Mouse (Mus musculus): ENCODE results near the gene Nedd1.
A peak's percentile ranks its signal among the peaks of the same experiment; 100 is the strongest.

Gene Nedd1

DNA sequence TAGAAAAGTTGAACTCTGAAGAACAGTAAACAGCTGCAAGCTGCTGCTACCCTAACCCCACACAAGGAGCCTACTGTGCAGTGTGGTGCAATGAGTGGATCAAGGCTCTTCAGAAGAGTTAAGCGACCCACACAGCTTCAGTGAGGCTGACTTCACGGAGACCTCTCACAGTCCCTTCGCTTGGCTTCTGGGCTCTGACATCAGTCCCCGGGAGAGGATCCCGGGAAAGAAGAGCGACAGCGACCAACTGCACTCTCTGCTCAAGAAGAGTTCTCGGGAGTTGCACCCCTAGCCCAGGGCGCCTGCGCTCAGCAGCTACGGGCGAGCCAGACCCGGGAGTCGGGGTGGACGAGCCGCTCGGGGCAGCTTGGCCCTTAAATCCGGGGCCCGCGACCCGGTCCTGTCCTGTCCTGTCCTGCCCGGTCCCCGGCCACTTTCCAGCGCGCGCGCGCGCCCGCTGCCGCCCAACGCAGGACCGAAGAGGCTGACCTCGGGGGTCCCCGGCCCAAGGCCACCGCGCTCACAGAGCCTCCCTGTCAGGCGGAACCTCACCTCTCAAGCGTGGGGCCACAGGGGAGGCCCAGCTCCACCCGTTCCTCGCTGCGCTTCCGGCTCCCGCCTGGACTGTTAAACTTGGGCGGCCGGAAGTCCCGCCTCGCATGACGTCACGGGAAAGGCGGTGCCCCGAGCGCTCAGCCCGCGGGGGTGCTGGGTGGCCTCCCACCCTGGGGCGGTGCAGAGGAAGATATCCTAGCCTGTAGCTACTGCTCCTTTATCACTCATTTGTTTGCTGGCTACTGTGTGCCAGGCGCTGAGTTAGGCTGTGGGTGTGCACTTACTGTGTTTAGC, at the start of gene Nedd1:
Nedd1 (minus strand) TSS at position 650 of the 849 bp plus-strand sequence.
- TF ChIP-seq GATA4 (IDR thresholded peaks at IDR 0.05; ENCODE audit: insufficient replicate concordance, low read length): peak; percentile 87

DNA sequence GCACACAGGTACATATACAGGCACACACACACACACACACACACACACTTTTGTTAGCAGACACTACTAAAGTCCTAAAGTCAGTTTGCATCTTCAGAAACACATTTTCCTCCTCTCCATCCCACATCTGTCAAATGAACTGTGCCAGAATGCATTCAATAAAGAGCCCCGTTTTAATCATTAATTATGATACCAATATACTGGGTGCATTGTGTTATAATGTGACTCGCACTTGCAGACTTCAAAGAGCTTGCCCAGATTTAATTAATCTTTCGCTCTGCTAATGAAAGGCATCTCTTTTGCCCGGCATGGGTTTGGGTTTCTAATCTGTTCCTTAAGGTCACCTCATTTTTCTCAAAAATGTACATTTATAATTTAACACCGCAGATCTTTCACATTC, 32.1 kb upstream of the Nedd1 start:
- no peak for TF ChIP-seq GATA4 (IDR thresholded peaks at IDR 0.05; ENCODE audit: insufficient replicate concordance, low read length)

DNA sequence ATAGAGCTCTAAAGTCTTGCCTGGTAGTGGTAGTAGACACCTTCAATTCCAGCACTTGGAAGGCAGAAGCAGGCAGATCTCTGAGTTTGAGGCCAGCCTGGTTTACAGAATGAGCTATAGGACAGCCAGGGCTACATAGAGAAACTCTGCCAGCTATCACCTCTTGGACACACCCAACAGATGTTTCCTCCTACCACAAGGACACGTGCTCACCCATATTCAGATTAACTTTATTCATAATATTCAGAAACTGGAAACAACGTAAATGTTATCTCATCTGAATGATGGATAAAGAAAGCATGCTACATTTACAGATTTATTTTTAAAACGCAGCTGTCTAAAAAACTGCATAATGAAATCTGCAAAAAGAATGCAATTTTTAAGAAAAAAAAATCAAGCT, 8.1 kb upstream of the Nedd1 start:
- TF ChIP-seq GATA4 (IDR thresholded peaks at IDR 0.05; ENCODE audit: insufficient replicate concordance, low read length): no peak

DNA sequence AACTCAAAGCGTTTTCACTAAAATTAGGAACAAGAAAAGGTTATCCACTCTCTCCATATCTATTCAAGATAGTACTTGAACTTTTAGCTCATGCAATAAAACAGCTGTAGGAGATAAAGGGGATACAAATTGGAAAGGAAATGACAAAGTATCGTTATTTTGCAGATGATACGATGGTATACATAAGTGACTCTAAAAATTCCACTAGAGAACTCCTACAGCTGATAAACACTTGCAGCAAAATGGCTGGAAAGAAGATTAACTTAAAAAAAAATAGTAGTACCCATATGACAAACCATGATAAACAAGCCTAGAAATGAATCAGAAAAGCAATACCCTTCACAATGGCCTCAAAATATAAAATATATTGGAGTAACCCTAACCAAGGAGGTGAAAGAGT, 6.5 kb upstream of the Nedd1 start:
- TF ChIP-seq GATA4 (IDR thresholded peaks at IDR 0.05; ENCODE audit: insufficient replicate concordance, low read length): no peak

DNA sequence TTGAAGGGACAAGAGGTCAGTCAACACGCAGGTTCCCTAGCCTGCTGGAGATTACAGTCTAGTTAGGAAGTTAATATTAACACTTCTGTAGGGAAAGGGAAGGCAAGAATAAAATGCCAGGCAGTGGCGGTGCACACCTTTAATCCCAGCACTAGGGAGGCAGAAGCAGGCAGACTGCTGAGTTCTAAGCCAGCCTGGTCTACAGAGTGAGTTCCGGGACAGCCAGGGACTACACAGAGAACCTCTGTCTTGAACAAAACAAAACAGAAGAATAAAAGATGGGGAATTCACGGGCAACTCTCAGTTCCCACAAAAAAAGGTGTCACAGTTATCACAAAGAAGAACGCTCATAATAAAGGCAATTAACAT, 384 bp upstream of the Nedd1 start:
- no peak for TF ChIP-seq GATA4 (IDR thresholded peaks at IDR 0.05; ENCODE audit: insufficient replicate concordance, low read length)

DNA sequence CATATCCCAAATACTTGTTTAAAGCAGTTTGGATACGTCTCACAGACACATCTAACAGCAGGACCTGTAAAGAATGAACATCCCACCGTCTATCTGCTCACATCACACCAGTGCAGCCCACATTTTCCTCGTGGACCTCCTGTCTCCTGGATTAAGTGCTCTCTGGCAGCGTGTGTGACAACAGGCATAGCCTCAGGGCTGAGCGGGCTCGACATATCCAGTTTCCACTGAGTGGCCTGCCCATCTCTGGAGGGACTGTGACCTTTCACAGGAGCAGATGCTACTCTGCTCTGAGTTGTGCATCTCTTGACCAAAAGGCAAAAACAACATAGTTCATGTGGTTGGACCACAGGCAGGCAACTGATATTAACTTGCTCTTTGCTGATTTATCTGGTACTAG, 23.2 kb downstream of the Nedd1 start:
- no peak for TF ChIP-seq GATA4 (IDR thresholded peaks at IDR 0.05; ENCODE audit: insufficient replicate concordance, low read length)

DNA sequence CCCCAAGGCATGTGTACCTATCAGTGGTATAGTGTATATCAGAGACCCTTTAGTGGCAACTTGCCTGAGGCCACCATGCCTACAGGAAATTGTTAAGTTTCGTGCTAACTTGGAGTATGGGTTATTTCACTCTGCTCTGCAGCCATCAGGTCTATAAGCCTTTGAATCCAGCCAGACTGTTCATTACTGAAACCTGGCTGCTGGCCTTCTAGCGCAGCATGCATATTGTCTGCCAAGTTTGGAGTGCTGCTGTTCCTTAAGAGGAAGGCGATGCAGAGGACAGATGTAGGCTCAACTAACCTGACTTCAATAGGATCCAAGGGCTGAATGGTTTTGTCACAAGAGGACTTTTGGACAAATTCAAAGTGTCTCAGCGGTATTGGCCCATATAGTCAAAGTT, 47.2 kb downstream of the Nedd1 start:
- no peak for TF ChIP-seq GATA4 (IDR thresholded peaks at IDR 0.05; ENCODE audit: insufficient replicate concordance, low read length)

DNA sequence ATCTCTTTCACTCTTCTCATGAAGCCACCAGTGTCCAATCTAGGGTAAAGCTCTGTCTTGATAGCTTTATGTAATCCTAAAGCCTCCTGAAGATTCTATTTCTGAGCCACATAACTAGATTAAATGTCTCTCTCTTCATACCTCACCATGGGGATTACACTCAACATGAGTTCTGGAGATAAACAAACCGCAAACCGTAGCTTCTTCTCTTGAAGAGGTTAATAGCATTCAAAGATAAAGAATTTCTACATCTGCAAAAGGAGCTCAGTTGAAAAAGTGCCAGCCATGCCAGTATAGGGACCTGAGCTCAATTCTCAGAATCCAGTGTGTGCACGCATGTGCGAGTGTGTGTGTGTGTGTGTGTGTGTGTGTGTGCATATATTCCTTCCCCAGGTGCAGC, 50.3 kb downstream of the Nedd1 start:
- no peak for TF ChIP-seq GATA4 (IDR thresholded peaks at IDR 0.05; ENCODE audit: insufficient replicate concordance, low read length)

DNA sequence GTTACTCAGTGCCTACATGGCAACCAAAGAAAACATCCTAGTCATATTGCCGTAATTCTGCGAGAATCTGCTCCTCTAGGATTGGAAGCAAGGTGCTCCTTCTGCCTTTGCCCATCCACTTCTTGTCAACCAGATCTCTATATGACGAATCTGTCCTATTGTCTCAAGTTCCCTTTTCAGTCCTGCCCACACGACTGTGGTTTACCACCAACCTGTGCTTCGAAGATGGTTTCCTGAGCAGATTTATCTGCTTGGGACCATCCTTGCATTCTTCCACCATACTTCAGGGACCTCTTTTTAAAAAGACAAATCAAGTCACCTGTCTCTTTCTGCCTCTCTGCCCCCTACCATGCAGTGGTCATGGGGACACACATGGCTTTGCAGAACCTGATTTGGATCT, 56.9 kb downstream of the Nedd1 start:
- no peak for TF ChIP-seq GATA4 (IDR thresholded peaks at IDR 0.05; ENCODE audit: insufficient replicate concordance, low read length)

DNA sequence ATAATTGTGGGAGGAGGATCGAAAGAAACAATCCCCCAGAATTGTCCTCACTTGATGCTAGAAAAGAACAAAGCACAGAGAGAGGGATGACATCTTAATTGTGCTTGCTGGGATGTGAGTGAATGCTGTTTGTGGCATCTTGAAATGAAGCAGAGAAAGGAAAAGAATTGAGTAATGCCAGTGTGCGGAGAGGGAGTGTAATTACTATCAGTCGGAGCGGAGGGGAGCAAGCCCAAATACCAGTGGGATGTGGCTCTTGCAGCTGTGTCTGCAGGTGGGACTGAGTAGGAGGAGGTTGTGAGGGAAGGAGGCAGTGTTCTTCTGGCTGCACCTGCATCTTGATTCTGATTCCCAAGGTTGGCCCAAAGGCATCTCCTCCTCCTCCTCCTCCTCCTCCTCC, 69.0 kb downstream of the Nedd1 start:
- no peak for TF ChIP-seq GATA4 (IDR thresholded peaks at IDR 0.05; ENCODE audit: insufficient replicate concordance, low read length)

DNA sequence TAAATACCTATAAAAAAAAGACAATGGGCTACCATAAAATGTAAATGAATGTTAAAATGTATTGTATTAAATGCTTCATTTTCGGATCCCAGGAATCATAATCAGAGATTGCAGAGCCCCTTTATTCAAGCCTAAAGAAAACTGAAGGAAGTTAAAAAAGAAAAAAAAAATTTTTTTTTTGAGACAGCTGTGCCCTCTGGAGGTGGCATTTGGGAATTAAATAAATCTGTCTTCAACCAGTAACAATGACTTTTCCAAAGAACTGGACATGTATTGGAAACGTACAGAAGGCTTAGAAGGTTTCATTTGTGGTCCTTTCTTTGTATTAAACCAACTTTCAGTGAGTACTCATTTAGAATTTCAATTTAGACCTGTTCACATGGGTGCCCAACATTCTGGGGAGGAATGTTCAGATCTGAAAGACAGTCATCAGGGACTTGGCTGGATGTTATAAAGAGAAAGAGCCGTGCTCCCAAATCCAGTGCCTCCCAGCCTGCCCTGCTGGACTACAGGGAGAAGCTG, 69.8 kb downstream of the Nedd1 start:
- no peak for TF ChIP-seq GATA4 (IDR thresholded peaks at IDR 0.05; ENCODE audit: insufficient replicate concordance, low read length)

DNA sequence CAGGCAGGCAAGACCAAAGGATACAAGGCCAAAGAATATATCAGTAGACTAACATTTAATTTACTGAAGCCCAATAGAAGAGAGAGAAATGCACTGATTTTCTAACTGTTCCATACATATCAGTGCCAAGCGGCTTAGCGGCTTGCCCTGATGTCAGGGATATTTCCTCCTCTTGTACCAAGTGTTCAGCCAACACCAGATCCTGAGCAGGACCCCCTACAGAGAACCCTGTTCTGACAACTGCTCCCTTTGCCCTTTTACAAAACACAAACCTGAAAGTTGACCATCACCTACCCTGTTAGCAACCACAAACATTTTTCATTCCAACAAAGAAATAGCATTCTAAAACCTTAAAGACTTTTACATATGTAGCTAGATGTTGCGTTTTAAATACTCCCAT, 71.0 kb downstream of the Nedd1 start:
- TF ChIP-seq GATA4 (IDR thresholded peaks at IDR 0.05; ENCODE audit: insufficient replicate concordance, low read length): no peak

DNA sequence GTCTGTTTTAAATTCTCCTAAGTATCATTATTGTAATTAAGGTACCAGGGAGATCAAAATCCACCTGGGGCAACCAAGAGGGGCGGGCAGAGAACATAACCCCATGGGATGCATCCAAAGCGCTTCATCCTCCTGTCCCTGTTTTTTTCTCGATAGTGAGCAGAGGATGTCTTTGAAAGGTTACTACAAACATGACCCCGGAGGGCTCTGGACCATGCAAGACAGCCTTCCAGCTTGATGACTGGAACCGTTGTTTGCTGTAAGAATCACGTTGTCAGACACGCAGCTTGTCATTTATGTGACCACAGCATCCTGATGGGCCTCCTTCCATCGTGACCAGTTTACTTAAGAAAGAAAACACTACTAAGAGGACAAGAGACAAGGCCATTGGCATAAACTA, 73.1 kb downstream of the Nedd1 start:
- no peak for TF ChIP-seq GATA4 (IDR thresholded peaks at IDR 0.05; ENCODE audit: insufficient replicate concordance, low read length)

DNA sequence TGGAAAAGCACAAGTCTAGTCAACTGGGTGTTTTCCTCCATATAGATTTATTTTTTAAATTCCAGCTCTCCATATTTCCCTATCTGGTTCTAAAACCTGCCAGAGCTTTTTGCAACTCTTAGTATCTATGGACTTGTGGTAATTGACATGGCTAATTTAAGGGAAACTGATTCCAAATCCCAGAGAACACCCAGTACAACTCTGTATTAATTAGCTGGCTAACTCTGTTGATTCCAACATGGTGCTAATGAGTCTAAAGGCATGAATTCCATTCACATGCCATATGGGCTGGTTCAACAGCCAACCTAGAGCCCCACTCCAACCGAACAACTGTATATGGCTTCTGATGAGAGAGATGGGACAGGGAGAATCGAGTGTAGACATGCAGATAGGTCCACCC, 74.5 kb downstream of the Nedd1 start:
- TF ChIP-seq GATA4 (IDR thresholded peaks at IDR 0.05; ENCODE audit: insufficient replicate concordance, low read length): no peak

DNA sequence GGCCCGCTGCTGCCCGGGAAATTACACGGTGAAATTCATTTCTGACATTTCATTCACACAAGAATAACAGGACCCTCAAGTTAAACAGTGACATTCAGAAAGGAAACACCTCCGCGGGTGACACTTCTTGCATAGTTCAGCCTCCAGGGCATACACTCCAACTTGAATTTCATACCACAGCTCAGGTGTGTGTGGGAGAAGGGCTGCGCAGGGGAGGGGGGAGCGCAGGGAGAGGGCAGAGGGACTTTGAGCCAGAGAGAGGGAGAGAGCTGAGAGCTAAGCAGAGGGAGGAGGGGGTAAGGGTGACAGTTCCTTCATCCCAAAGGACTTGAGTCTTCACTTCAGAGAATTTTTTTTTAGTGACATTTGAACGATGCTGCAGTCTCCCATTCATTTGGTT, 78.2 kb downstream of the Nedd1 start:
- no peak for TF ChIP-seq GATA4 (IDR thresholded peaks at IDR 0.05; ENCODE audit: insufficient replicate concordance, low read length)

DNA sequence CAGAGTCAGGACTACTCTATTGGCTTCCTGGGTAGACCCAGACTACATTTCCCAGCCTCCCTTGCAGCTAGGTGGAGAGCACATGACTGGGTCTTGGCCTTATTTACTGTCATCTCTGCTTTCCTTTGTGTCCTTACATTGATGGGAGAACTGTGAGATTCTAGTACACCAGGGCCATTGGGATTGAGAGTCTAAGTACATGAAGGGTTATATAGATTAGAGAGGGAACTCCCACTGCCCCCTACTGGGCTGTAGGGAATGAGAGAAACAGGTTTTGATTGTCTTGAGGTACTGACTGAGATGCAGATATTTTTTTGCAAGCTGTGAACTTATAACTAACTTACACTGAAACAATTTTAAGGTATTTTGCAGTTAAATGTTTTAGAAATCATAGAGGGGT, 81.2 kb downstream of the Nedd1 start:
- TF ChIP-seq GATA4 (IDR thresholded peaks at IDR 0.05; ENCODE audit: insufficient replicate concordance, low read length): no peak

Data from liver, adult (tissue).